Mouse (Mus musculus) thymus, adult 2 months (tissue): ENCODE results near the gene Rack1. TPM values are rescaled to one million over a fixed set of nuclear protein-coding genes. Genes with fewer than 3 reads are reported as not detected.
"Not testable (repeated sequence)": the region's sequence is repeated elsewhere in the genome, so short reads cannot be mapped to it uniquely, and the experiment has no call there.

Source experiments
- DNase-seq: peaks from one replicate; pipeline ENCODE4 v3.0.0; 2021
- H3K27ac ChIP-seq: fragments of 200-500 bp; 2 replicates; pipeline ENCODE4 v1.5.1; 2012; ENCODE audit warnings: low read length, control low read depth; ENCODE audit not compliant: control insufficient read depth, insufficient read depth
- H3K27me3 ChIP-seq: fragments of 200-500 bp; 2 replicates; pipeline ENCODE4 v1.6.1; 2012; ENCODE audit warnings: mild to moderate bottlenecking, low read length, moderate library complexity, mixed read lengths; ENCODE audit not compliant: control insufficient read depth, insufficient read depth
- H3K36me3 ChIP-seq: fragments of 200-500 bp; 2 replicates; pipeline ENCODE4 v1.6.1; 2012; ENCODE audit warnings: mild to moderate bottlenecking, low read length, moderate library complexity; ENCODE audit not compliant: control insufficient read depth, insufficient read depth
- H3K4me1 ChIP-seq: fragments of 200-500 bp; replicated peaks from 2 replicates; pipeline ENCODE4 v1.6.1; 2012; ENCODE audit warnings: low read length; ENCODE audit not compliant: control insufficient read depth, insufficient read depth
- H3K4me3 ChIP-seq: fragments of 200-500 bp; 2 replicates; pipeline ENCODE4 v1.5.1; 2012; ENCODE audit warnings: mild to moderate bottlenecking, low read length, control low read depth, moderate library complexity; ENCODE audit not compliant: control insufficient read depth, insufficient read depth
- CTCF ChIP-seq: fragments of 200-500 bp; IDR thresholded peaks from 2 replicates; pipeline ENCODE4 v1.5.1; 2012; ENCODE audit warnings: mild to moderate bottlenecking, control low read depth, low read length, moderate library complexity, borderline replicate concordance; ENCODE audit not compliant: control insufficient read depth, poor library complexity, insufficient read depth; ENCODE audit errors: extremely low read depth
- POLR2A ChIP-seq: fragments of 200-500 bp; IDR thresholded peaks from 2 replicates; pipeline ENCODE4 v1.6.1; 2012; ENCODE audit warnings: mild to moderate bottlenecking, low read length, control low read depth, moderate library complexity; ENCODE audit not compliant: control insufficient read depth, poor library complexity, insufficient read depth; ENCODE audit errors: extremely low read depth
- WGBS: fragments of 180-500 bp; shearing (Covaris S2); methylation state at CpG from one replicate; pipeline ENCODE4 v1.1.7; 2018; 5-methylcytosine and 5-hydroxymethylcytosine counted together
- polyA plus RNA-seq: library from polyadenylated mRNA; depleted of rRNA; stranded (reverse); fragments of >200 nt; gene quantifications from 2 replicates; pipeline ENCODE4 v1.2.3, GENCODE M21; 2012

The Rack1 gene
- polyA plus RNA-seq, 1 experiment = 3,990 TPM

DNA sequence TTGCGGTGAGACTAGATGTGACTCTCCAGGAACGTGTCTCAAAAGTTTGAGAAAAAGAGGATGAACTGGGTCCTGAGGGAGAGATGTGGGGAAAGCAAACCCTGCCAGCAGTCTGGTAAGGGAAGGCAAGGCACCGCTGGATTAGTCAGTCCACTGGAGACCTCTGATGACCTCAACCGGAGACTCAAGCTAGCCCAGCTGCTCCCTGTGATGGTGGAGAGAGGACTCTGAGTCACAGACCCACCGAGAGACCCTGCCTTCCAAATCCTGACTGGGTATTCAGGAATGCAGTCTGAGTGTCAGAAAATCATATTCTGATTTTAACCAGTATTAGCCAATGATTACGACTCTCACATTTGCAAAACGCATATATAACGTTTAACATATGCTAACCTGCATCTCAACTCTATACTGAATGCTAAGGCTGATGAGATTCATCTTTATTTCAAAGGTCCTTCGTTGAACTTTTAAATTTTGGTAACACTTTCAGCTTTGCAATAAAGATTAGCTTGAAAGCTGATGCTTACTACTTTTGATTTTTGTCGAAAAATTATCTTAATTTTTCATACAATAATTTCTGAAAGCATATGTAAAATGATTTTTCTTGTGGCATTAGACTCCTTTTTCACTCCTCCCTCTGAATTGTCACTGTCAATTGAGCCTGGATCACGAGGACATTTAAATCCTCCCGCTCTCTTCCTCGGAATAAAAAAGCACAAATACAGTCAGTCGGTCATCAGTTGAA lies 22.8 kb downstream of the Rack1 start:
- WGBS = 60% methylated on average over 14 of the region's 14 CpGs
- Histone ChIP-seq H3K27me3 (peaks cover 24% of the 10 kb centered on the region), H3K36me3 (no peaks in the 10 kb centered on the region), H3K4me1 (peaks cover 10% of the 10 kb centered on the region), H3K4me3 (no peak overlapping the region), H3K27ac (no peak overlapping the region)
- no peak for DNase-seq
- TF ChIP-seq POLR2A (no peak), CTCF (no peak)

DNA sequence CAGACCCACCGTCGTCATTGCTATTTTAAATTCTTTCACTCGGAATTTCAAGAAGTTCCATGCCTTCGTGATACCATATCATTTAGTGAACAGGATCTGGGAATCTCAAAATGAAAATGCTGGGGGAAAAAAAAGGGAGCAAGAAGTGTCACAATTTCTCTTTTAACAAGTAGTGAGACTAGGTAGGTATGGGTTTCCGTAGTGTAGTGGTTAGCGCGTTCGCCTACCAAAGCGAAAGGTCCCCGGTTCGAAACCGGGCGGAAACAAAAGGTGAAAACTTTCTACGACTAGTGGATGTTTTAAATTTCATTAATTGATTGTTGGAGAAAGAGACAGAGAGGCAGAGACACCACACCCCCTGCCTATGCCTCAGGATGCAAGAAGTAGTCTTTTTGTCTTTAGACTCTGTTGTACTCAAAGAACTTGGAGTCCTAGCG lies 23.4 kb downstream of the Rack1 start:
- Histone ChIP-seq H3K4me1 (peaks cover 10% of the 10 kb centered on the region), H3K27me3 (peaks cover 25% of the 10 kb centered on the region), H3K27ac (no peak overlapping the region), H3K4me3 (peak overlapping the region; percentile 18; the same call in 1 of the 2 replicates), H3K36me3 (no peaks in the 10 kb centered on the region)
- WGBS = under 1% methylated on average over 15 of the region's 15 CpGs
- DNase-seq = peak; percentile 72
- no peak for TF ChIP-seq CTCF
- no peak for TF ChIP-seq POLR2A

DNA sequence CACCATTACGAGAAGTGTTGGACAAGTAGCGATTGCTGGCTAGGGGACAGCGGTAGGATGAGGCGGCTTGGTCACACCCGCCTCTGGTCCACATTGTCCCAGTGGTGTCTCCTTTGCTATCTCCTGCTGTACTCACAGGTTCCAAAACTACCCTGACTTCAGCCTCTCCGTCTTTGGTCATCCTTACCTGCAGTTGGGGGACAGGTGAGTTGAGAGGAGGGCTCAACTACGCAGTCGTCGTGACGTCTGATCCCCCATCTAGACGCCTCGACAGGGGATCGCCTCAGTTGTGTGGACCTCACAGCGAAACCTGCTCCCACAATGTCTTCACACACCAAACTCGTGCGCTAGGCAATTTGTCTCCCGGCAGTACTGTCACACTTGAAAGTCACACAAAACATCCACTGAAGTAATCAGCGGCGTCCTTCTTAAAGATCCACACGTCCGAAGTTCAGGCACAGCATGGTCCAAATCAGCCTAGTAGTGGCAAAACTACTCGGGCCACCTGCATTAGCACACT lies 24.2 kb downstream of the Rack1 start:
- Histone ChIP-seq H3K36me3 (no peaks in the 10 kb centered on the region), H3K4me3 (no peak overlapping the region), H3K27me3 (peaks cover 25% of the 10 kb centered on the region), H3K27ac (no peak overlapping the region), H3K4me1 (peaks cover 10% of the 10 kb centered on the region)
- TF ChIP-seq POLR2A (no peak), CTCF (no peak)
- peak; percentile 11 for DNase-seq
- WGBS = 22% methylated on average over 22 of the region's 22 CpGs

DNA sequence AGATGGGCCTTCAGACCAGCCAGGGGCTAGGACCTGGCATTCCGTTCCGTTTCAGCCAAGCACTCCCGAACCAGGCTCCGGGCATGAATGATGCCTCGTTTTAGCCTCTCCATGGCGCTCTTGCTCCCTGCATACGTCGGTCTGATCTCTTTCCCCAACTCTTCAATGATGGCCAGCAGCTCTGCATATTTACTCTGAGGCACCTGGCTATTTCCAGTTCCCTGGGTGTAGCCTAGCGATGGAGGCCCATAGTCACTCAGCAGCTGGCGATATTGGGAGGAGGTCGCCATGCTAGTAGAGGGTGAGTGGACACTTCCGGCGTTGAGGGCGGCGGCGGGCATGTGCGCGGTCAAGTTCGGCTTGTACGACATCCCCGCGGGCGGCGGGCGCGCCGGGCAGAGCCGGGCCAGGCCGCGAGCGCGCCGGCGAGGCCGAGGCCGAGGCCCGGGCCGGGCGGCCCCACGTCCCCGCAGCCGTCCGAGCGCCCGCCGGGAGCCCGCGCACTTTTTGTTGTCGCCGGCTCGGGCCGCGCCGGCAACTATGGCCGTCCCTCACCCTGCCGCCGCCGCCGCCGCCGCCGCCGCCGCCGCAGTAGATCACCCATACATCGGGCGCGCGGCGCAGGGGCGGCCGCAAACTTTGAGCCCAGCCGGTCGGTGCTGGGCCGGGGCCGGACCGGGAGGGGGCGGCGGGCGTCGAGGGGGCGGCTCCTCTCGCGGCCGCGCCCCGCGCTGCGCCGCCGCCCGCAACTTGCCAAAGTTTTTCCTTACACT lies 26.0 kb downstream of the Rack1 start, which contains the start of the genes Trim7 and Gm12184:
TSS of gene Trim7 (plus strand) at position 162 of the 773 bp plus-strand sequence.
TSS of gene Gm12184 (minus strand) at position 677 of the 773 bp plus-strand sequence.
- H3K4me1 ChIP-seq, H3K36me3 ChIP-seq, H3K27ac ChIP-seq, DNase-seq: not testable (repeated sequence)
- 4% methylated on average over 71 of the region's 92 CpGs for WGBS
- peaks cover 25% of the 10 kb centered on the region for H3K27me3 ChIP-seq
- peak within 1 kb of the TSS; percentile 34 for H3K4me3 ChIP-seq

DNA sequence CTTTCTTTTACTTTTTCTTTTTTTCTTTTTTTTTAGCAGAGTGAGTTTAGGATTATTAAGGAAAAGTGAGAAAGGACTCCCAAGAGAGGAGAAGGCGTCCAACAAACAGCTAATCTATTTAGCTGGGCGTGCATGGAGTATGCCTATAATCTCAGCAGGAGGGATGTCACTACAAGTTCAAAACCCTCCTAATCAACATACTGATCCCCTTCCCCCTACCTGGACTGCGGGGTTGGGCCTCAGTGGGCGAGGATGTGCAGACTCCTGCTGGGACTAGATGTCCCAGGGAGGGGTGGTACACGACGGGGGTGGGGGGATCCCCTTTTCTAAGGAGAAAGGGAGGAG lies 26.6 kb downstream of the Rack1 start:
- DNase-seq = no peak
- peaks cover 10% of the 10 kb centered on the region for H3K4me1 ChIP-seq
- TF ChIP-seq POLR2A (no peak), CTCF (no peak)
- no peak overlapping the region for H3K27ac ChIP-seq
- no peaks in the 10 kb centered on the region for H3K36me3 ChIP-seq
- WGBS = 12% methylated on average over 6 of the region's 6 CpGs
- peaks cover 25% of the 10 kb centered on the region for H3K27me3 ChIP-seq
- H3K4me3 ChIP-seq = peak overlapping the region; percentile 7; the same call in 1 of the 2 replicates

DNA sequence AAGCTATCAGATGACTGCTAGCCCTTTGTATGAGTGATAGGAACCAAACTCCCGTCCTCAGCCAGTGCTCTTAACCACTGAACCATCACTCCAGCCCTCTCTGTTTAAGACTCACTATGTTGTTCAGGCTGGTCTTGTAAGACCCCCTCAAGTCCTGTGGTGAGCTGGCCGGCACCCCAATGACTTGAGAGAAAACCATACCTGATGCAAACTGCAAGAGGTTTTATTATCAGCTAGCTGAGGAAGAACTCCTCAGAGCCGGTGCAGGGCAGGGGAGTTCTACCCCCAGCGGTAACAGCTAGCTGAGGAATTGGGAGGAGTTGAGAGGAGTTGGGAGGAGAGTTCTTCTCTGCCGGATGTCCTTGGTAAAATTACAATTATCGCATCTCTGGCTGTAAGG lies 27.8 kb downstream of the Rack1 start:
- Histone ChIP-seq H3K4me3 (no peak overlapping the region), H3K27me3 (peaks cover 25% of the 10 kb centered on the region), H3K4me1 (peaks cover 11% of the 10 kb centered on the region), H3K36me3 (no peaks in the 10 kb centered on the region), H3K27ac (no peak overlapping the region)
- DNase-seq = no peak
- WGBS = 95% methylated on average over 6 of the region's 6 CpGs
- TF ChIP-seq POLR2A (no peak), CTCF (no peak)
